Mouse (Mus musculus): ENCODE data around the gene Lbr.

DNA sequence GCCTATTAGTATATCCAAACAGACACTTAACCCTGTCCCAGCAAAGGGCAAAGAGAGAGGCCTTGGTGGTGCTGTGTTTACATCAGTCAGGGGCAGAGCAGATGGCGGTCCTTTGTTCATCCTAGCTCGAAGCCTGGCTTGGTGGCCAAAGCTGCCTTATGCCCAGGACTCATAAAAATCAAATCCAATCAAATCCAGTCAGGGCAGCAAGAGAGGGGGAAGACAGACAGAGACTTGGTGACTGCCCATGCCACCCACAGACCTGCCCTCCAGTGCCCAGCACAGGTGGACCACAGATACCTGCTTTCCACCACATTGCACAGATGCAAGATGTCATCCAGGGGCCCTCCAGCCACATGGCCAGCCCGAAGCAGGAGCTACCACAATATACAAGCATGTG is 33.8 kb upstream of the Lbr start:
- no peak for TF ChIP-seq POLR2A (IDR thresholded peaks at IDR 0.05; ENCODE audit: insufficient read depth, low read depth, low read length)
- no peak for TF ChIP-seq CTCF (IDR thresholded peaks at IDR 0.05)
- no peak for TF ChIP-seq EP300 (IDR thresholded peaks at IDR 0.05; ENCODE audit: insufficient read depth, low read depth, low read length)
